In genomic region chr6:112396352-112396751, GRCm38 (mm10) we compare ENCODE assay signal across 16 mouse cellular contexts. TPM values are rescaled to one million over a fixed set of nuclear protein-coding genes. Genes with fewer than 3 reads are reported as not detected.
"Had no signal": no experiment of that assay in that cellular context is flagged by ENCODE, and none has a peak within 500 bp of the region (broad histone marks: within the 10 kb centered on the region; RNA-seq: fewer than 3 reads in every experiment).

No protein-coding gene starts in this region.

- DNase-seq: cerebellum, adult 9-10 months; cerebellum, adult 9-11 months; cerebellum, postnatal 10 days; cerebellum, postnatal 14 days; cerebellum, postnatal 25 days; cerebellum, postnatal 36 days; embryo, embryonic 11 days; forebrain, postnatal 0 days; gastrocnemius, adult 2 months; gastrocnemius, postnatal 10 days; gastrocnemius, postnatal 14 days; gastrocnemius, postnatal 25 days; gastrocnemius, postnatal 36 days; heart, adult 18-20 months had no signal

RNA-seq across cellular contexts. Expression of gene Ssu2, which starts 8.5 kb away (rescaled TPM):
- total RNA-seq: common myeloid progenitor, adult 5-6 weeks; granulocyte monocyte progenitor cell, adult 5-6 weeks had no signal
